Mouse (Mus musculus): ENCODE measurements around the gene H2-Ab1.

GRCm38 (mm10) chr17:34217986-34218385 lies 39.5 kb upstream of the H2-Ab1 start:
- no peak for TF ChIP-seq CTCF (IDR thresholded peaks at IDR 0.05; ENCODE audit: low read depth, low read length)
- no peak for TF ChIP-seq POLR2A (IDR thresholded peaks at IDR 0.05; ENCODE audit: borderline replicate concordance, low read depth, low read length)

Data from bone marrow macrophage, adult 2 months (primary cell).